Mouse (Mus musculus) hindbrain, postnatal 0 days (tissue): ENCODE results near the gene Birc5. TPM values are rescaled to one million over a fixed set of nuclear protein-coding genes. Genes with fewer than 3 reads are reported as not detected.

ENCODE experiments used
- ATAC-seq: fragments of 200-750 bp; cut with Nextera tagmentation; 2 replicates; pipeline ENCODE4 v1.8.0; 2017; ENCODE audit warnings: mild to moderate bottlenecking, moderate TSS enrichment, moderate library complexity
- DNase-seq: peaks from one replicate; pipeline ENCODE4 v3.0.0-alpha.2; 2015; ENCODE audit warnings: low spot score
- H3K27ac ChIP-seq: fragments of 300-500 bp; sonication (generic); 2 replicates; pipeline ENCODE4 v1.5.1; 2014; ENCODE audit warnings: mild to moderate bottlenecking
- H3K27me3 ChIP-seq: fragments of 300-500 bp; sonication (generic); 2 replicates; pipeline ENCODE4 v1.6.1; 2014; ENCODE audit warnings: low read length, mixed read lengths; ENCODE audit not compliant: insufficient read depth
- H3K36me3 ChIP-seq: fragments of 300-500 bp; sonication (generic); 2 replicates; pipeline ENCODE4 v1.6.1; 2014; ENCODE audit warnings: low read length, mixed read lengths; ENCODE audit not compliant: insufficient read depth
- H3K4me1 ChIP-seq: fragments of 300-500 bp; sonication (generic); 2 replicates; pipeline ENCODE4 v1.6.1; 2014; ENCODE audit warnings: antibody characterized with exemption, low read length, mixed read lengths; ENCODE audit not compliant: insufficient read depth
- H3K4me2 ChIP-seq: fragments of 300-500 bp; sonication (generic); 2 replicates; pipeline ENCODE4 v1.6.1; 2014; ENCODE audit warnings: low read depth, mild to moderate bottlenecking, low read length, moderate library complexity, mixed read lengths
- H3K4me3 ChIP-seq: fragments of 300-500 bp; sonication (generic); 2 replicates; pipeline ENCODE4 v1.5.1; 2014; ENCODE audit warnings: low read length
- H3K9ac ChIP-seq: fragments of 300-500 bp; sonication (generic); replicated peaks from 2 replicates; pipeline ENCODE4 v1.6.1; 2014; ENCODE audit warnings: mild to moderate bottlenecking, low read length, moderate library complexity, mixed read lengths
- H3K9me3 ChIP-seq: fragments of 300-500 bp; sonication (generic); 2 replicates; pipeline ENCODE4 v1.6.1; 2016; ENCODE audit warnings: low read length, mixed read lengths
- CTCF ChIP-seq: IDR thresholded peaks from 2 replicates; pipeline ENCODE4 v1.5.1; 2016; ENCODE audit warnings: antibody characterized with exemption, control low read depth, low read depth
- WGBS: fragments of 180-500 bp; shearing (Covaris S2); extraction: QIAGEN DNeasy Blood & Tissue Kit; methylation state at CpG from one replicate; pipeline ENCODE4 v1.1.7; 2014; 5-methylcytosine and 5-hydroxymethylcytosine counted together
- polyA plus RNA-seq: library from polyadenylated mRNA; unstranded; fragments of >200 nt; fragmentation: Nextera tagmentation; extraction: Ambion mirVana; gene quantifications from 2 replicates; pipeline ENCODE4 v1.2.1, GENCODE M21; 2015
- total RNA-seq: library from RNA; depleted of rRNA; stranded (reverse); fragments of >200 nt; gene quantifications from 2 replicates; pipeline ENCODE4 v1.2.3, GENCODE M21; 2014; rRNA removed

Gene Birc5
- total and polyA plus RNA-seq, 2 experiments from 2014 or later = 14.6 to 45.3 TPM

DNA sequence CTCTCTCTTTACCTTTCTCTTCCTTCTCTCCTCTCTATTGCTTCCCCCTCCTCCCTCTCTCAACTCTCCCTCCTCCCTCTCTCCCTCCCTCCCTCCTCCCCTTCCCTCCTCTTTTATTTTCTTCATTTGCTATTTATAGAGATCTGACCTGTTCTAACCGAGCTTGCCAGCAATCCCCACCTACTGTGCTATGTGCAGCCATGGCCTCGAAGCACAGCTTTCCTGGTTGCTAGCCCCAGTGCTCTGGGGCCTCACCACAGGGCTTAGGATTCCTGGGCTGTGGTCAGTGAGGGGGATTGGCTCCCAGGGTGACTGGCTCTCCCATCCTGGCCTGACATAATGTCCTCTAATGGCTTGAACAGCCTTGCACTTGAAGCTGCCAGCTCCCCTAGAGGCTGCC is 47.5 kb downstream of the Birc5 start:
- no peak for TF ChIP-seq CTCF
- H3K4me3 ChIP-seq = no peak overlapping the region
- H3K27ac ChIP-seq = no peak overlapping the region
- 31% methylated on average over 2 of the region's 2 CpGs for WGBS
- DNase-seq (no peak), ATAC-seq (no peak)
- no peak overlapping the region for H3K4me2 ChIP-seq
- no peaks in the 10 kb centered on the region for H3K27me3 ChIP-seq
- no peaks in the 10 kb centered on the region for H3K36me3 ChIP-seq
- H3K9me3 ChIP-seq = no peaks in the 10 kb centered on the region
- no peak overlapping the region for H3K9ac ChIP-seq
- H3K4me1 ChIP-seq = no peaks in the 10 kb centered on the region

- Histone ChIP-seq H3K4me3 (no peak overlapping the region), H3K9me3 (no peaks in the 10 kb centered on the region), H3K9ac (no peak overlapping the region), H3K36me3 (no peaks in the 10 kb centered on the region), H3K4me2 (no peak overlapping the region), H3K4me1 (no peaks in the 10 kb centered on the region), H3K27me3 (no peaks in the 10 kb centered on the region), H3K27ac (no peak overlapping the region)
- no peak for TF ChIP-seq CTCF
- no peak for ATAC-seq
- WGBS = 70% methylated on average over 2 of the region's 2 CpGs
- no peak for DNase-seq
These were observed 53.2 kb downstream of the Birc5 start for GRCm38 (mm10) chr11:117902282-117902681.

- no peak for ATAC-seq
- Histone ChIP-seq H3K4me3 (no peak overlapping the region), H3K27me3 (no peaks in the 10 kb centered on the region), H3K36me3 (no peaks in the 10 kb centered on the region), H3K4me2 (no peak overlapping the region), H3K27ac (no peak overlapping the region), H3K9me3 (no peaks in the 10 kb centered on the region), H3K4me1 (no peaks in the 10 kb centered on the region), H3K9ac (no peak overlapping the region)
- 89% methylated on average over 8 of the region's 8 CpGs for WGBS
- TF ChIP-seq CTCF = no peak
- DNase-seq = no peak
These were observed 55.4 kb downstream of the Birc5 start for GRCm38 (mm10) chr11:117904442-117904841.

Other genes starting within 250 kb of the Birc5 start
- 56.4 and 64.9 TPM in 2 replicates for gene Tnrc6c, start 195.0 kb upstream of the Birc5 start, total RNA-seq
- 18.3 and 19.7 TPM in 2 replicates for gene Tnrc6c, start 195.0 kb upstream of the Birc5 start, polyA plus RNA-seq
- 0.73 and 0.75 TPM in 2 replicates for gene Tmc8, start 67.2 kb upstream of the Birc5 start, total RNA-seq
- gene Tmc8, start 67.2 kb upstream of the Birc5 start, polyA plus RNA-seq = 0.44 and 0.86 TPM in 2 replicates
- 3.3 and 4.7 TPM in 2 replicates for gene Tmc6, start 67.1 kb upstream of the Birc5 start, total RNA-seq
- gene Tmc6, start 67.1 kb upstream of the Birc5 start, polyA plus RNA-seq = 3.2 and 4.9 TPM in 2 replicates
- not detected in 2 replicates for gene 6030468B19Rik, start 51.6 kb upstream of the Birc5 start, total RNA-seq
- not detected in 2 replicates for gene 6030468B19Rik, start 51.6 kb upstream of the Birc5 start, polyA plus RNA-seq
- 2.6 TPM in 1 of 2 replicates, not detected in the other for gene Gm20708, start 39.6 kb upstream of the Birc5 start, total RNA-seq
- gene Gm20708, start 39.6 kb upstream of the Birc5 start, polyA plus RNA-seq = 0.67 and 1.4 TPM in 2 replicates
- 21.5 and 31.7 TPM in 2 replicates for gene Syngr2, start 39.6 kb upstream of the Birc5 start, total RNA-seq
- 17.2 and 18.8 TPM in 2 replicates for gene Syngr2, start 39.6 kb upstream of the Birc5 start, polyA plus RNA-seq
- 4.8 and 7.5 TPM in 2 replicates for gene Afmid, start 23.3 kb upstream of the Birc5 start, total RNA-seq
- 7.9 and 9.0 TPM in 2 replicates for gene Afmid, start 23.3 kb upstream of the Birc5 start, polyA plus RNA-seq
- gene Tk1, start 23.2 kb upstream of the Birc5 start, total RNA-seq = 26.1 and 31.5 TPM in 2 replicates
- 21.2 and 25.0 TPM in 2 replicates for gene Tk1, start 23.2 kb upstream of the Birc5 start, polyA plus RNA-seq
- 0.31 and 0.58 TPM in 2 replicates for gene Tmem235, start 11.5 kb downstream of the Birc5 start, total RNA-seq
- gene Tmem235, start 11.5 kb downstream of the Birc5 start, polyA plus RNA-seq = 0.09 TPM in 1 of 2 replicates, not detected in the other
- 1.9 and 4.7 TPM in 2 replicates for gene Tha1, start 24.2 kb downstream of the Birc5 start, total RNA-seq
- 2.0 and 3.4 TPM in 2 replicates for gene Tha1, start 24.2 kb downstream of the Birc5 start, polyA plus RNA-seq
- gene Socs3, start 120.8 kb downstream of the Birc5 start, total RNA-seq = 12.3 and 12.4 TPM in 2 replicates
- 6.0 and 7.0 TPM in 2 replicates for gene Socs3, start 120.8 kb downstream of the Birc5 start, polyA plus RNA-seq
- gene Pgs1, start 137.0 kb downstream of the Birc5 start, total RNA-seq = 72.7 and 85.0 TPM in 2 replicates
- gene Pgs1, start 137.0 kb downstream of the Birc5 start, polyA plus RNA-seq = 57.2 and 58.3 TPM in 2 replicates